Mouse (Mus musculus) kidney, postnatal 10 days (tissue): ENCODE data around the gene Klf16.

ENCODE experiments used
- DNase-seq: peaks from one replicate; pipeline ENCODE4 v3.0.0; 2021; ENCODE audit warnings: mixed read lengths

Gene Klf16

DNA sequence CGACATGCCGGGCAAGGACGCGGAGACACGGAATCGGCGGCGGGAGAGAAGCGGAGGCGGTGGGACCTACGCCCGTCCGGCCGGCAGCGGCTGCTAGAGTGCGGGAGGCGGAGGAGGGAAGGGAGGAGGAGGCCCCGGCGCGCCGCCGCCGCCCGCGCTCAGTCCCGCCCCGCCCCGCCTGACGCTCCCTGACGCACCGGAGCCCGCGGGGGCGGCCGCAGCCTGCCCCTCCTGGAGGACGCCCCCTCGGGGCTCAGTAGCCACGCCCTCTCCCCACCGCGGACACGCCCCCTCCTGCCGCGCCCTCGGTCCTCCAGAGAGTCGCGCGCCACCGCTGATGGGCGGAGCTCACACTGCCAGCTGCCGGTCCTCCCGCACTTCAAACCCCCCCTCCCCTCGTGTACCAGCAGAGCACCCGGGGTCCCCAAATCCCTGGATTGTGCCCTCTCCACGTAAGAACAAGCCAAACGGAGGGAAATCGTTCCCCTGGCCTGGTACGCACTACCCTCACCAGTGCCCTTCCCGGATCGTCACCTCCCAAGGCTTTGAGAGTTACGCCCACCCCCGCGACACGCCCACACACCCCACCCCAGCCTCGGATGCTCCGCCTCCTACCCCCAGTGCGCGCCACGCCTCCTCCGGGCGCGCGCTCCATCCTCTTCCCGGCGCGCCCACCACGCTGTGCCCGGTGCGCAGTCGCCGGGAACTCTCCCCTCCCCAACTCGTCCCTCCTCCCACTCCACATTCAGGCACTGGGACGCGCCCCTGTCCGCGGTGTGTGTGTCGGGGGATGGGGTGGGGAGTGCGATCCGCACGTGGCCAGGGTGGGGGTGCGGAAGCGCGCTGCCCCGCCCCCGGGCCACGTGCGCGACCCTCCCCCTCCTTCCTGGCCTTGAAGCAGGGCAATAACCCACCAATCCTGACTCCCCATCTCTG is at the start of gene Klf16:
Gene Klf16 (minus strand): TSS at position 127 of the 936 bp plus-strand sequence.
- peak; percentile 99 for DNase-seq

DNA sequence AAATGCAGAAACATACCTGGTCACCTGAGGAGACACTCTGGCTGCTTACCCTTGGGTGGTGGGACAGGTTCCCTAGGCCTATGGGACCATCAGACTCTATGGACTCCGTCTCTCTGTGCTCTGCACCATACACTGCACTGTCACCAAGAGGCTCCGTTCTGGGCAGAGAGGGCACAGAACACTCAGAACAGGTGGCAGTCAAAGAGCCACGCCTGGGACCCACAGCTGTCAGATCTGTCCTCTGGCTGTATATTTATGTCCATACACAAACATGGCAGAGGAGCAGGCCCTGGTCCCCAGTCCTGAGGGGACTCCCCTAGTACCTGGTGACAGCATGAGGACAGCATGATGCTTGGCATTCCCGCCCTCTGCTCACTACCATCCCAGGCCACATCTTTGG is 48.6 kb upstream of the Klf16 start:
- no peak for DNase-seq

DNA sequence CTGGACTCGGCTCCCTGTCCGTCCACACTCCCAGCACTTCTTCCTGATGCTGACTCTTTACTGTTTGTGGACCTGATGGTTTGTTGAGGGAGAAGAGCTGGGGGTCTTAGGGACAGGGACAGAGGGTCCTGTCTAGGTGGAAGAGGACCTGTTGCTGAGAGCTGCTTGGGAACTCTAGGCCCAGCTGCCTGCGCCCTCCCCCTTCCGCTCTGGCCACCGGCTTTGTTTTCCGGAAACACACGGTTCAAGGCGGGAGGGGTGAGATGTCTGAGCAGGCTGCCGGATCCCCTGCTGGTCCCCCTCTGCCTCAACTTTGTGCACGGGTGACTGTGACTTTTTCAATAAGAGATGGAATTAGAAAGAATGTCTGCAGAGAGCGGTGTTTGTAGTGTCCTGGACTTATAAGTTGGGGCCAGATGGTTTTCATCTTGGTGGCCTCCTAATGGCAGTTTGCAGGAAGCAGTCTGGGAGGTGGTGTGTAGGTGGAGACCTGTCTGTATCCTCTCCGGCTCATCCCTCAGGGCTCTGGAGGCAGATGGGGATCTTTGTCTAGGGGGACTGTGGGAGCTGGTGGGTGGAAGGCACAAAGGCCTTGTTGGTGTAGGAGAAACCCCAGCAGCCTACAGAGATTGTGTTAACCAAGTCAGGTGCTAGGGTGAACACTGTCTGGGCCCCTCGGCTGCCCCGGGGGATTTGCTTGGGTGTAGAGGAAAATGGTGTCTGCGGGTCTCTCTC is 46.5 kb upstream of the Klf16 start:
- peak; percentile 84 for DNase-seq

DNA sequence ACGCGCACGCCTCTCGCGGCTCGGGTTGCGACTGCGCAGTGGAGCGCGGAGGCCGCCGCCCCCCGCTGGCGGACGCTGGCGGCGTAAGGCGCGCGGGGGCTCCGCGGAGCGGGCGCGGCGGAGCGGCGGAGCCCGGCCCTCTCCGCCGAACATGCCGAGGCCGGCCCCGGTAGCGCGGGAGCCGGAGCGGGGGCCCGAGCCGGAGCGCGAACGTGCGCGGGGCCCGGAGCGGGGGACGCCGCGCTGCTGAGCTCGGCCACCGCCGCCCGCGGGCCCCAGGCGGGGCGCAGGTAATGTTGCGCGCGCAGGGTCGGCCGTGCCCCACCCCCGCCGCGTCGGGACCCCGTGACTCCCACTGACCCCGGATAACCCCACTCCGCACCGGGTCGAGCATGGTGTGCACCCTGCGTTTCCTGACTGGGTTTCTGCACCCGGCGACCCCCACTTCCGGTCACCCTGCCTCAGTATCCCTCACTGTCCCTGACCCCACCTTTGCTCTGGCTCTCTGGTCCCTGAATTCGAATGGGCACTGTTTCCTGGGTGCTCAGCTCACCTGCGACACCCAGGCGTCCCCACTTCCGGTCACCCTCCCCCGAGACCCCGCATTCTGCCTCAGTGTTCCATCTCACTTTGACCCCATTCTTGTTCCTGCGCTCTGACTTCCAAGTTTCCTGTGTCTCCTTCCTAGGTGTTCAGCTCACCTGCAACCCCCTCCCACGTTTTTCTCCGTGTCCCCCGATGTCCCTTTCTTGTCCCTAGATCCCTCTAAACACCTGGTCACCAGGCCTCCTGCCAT is 45.7 kb upstream of the Klf16 start, which contains the start of gene Csnk1g2:
Gene Csnk1g2 (plus strand): TSS at position 178 of the 796 bp plus-strand sequence.
- DNase-seq: peak; percentile 77

DNA sequence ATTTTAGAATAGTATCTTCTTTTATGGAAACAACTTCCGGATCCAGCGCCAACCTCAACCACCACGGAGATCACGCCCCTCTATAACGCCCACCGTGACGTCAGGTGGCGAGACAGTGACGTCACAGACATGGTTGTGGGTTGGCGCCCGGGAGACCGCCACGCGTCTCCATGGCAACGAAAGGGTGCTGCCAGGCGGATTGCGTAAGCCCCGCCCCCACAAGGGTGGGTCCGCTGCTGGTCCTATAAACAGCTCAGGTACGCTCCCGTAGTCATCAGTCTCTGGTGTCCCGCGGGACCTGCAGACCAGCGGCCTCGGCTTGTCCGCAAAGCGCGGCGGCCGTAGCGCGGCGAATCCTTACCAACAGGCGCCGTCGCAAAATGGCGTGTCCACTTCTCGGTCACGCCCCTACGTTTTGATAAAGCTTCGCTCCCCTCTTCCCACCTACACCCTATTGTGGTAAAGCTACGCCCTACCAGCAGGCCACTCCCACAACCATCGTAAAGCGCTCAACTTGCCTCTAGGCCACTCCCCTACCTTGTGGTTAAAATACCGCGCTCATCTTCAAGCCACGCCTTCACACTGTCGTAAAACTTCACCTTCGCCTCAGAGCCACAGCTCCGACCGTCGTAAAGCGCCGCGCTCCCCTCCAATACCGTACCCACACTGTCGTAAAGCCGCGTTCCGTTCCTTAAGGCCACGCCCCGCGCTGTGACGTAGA is 45.0 kb upstream of the Klf16 start:
- DNase-seq: peak; percentile 100

DNA sequence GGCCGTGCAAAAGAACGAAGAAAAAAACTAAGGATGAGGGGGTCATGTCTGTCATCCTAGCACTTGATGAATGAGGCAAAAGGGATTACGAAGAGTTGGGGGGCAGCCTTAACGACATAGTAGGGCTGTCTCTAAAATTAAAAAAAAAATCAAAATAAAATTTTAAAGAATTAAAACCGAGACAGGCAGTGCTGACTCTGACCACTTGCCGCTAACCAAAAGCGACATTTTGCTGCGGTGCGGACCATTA is 44.5 kb upstream of the Klf16 start:
- DNase-seq: no peak

DNA sequence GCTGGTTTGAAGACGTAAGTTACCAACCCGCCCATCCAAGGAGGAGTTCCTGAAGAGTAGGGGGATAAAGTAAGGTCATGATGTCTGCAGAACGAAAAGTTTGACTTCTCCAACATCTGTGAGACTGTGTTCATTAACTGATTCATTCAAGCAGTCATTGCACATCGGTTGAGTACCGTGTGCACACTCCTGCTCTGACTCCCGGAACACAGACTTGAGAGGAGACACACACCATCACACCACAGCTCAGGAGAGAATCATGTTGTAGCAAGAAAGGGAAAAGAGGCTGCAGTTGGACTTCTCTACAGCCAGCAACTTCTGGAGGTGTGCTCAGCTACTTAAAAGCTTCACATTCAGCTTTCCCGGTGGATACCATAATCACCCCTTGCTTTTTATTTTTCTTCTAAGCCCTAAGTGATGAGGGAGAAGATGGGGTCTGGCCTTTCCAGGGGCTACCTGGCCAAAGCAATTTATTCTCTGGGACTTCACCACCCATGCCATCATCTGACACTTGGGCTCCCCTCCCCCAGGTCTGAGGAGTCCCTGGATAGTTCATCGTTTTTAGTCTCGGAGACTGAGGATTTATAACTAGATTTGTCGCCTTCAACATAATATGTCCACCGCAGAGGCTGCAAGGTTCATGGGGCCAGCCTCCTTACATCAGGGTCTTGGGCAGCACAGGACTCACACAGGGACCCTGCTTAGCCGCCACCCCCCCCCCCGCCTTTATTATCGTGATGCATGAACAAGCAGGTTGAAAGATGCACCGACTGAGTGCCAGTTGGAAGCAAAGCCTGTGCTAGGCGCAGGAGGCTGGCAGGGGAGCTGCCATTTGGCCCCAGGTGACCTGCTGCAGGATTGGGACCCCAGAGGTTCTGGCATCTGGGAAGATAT is 43.9 kb upstream of the Klf16 start:
- no peak for DNase-seq

DNA sequence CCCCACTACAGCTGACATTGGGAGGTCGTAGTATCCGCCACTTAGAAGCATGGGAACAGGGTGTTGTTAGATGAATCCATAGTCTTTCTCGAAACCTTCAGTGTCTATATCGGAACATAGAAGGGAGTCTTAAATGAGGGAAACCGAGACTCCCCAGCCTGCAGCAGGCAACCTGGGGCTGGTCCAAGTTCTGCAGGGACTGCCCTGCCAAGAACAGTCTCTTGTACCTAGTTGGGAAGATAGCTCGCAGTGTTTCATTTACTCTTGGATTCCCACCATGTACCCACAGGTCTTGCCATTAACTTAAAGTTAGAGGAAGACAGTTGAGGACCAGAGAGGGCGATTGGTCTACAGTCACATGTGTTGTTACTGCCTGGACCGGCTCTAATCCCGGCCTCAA is 43.2 kb upstream of the Klf16 start:
- no peak for DNase-seq

DNA sequence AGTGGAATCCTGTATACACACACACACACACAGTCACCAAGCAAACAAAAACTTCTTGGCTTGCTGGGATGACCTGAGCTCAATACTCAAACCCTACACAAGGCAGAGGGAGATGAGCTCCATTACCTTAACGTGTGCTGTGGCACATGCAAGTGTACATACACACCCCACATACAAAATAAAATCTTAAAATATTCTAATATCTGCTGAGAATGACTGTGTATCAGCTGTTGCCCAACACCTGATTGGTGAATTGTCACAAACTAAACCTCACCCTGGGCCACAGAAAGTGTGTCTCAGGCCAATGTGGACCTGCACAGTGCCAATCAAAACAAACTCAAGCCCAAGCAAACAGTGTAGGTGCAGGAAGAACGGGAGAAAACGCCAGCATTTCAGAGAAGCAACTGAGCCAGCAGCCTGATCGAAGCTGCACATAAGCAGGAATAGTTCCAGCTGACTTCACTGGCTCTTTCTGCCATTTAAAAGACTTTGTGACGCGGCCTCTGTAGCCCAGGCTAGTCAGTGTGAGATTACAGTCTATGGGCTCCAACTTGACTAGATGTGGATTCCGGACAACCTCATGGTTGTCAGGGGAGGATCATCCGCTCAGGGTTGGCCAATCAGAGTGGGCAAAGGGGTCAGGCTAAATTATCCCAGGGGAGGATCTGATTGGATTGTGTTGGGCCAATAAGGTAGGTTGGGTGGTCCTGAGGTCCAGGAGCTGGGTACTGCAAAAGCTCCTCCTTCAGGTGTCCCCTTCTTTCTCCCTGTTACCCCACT is 42.5 kb upstream of the Klf16 start:
- DNase-seq: no peak

DNA sequence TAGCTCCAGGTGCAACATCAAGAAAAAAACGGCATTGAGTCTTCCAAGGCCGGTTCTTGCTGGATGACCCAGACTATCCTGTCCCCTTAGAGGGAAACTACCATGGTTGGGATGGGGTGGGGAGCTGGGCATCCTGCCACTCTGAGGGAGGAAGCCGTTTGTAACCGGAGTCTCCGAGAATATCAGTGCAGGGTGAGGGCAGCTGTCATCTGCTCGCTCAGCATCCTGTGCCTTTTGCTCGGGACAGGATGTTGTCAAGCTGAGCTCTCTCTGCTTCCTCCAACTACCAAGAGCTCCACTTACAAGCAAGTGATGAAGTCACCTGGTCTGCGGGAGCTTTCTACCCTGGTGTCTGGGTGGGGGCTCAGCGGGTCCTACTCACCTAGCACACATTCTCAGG is 41.1 kb upstream of the Klf16 start:
- DNase-seq: peak; percentile 79

DNA sequence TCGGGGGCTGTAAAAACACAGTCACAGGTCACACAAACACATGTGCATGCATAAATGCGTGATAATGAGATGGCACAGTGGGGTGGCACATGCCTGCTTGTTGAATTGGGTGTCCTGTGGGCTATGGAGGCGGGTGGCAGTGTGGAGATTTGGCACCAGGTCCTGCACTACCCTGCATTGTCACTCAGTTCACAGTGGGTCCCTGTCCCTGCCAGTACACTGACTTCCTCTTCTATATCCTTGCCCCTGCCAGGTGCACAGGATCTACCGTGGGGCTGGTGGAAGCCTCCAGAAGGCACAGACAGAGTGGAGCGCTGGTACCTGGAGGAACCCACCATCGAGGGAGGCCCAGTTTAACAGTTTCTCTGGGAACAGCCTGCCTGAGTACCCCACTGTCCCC is 37.2 kb upstream of the Klf16 start:
- no peak for DNase-seq

DNA sequence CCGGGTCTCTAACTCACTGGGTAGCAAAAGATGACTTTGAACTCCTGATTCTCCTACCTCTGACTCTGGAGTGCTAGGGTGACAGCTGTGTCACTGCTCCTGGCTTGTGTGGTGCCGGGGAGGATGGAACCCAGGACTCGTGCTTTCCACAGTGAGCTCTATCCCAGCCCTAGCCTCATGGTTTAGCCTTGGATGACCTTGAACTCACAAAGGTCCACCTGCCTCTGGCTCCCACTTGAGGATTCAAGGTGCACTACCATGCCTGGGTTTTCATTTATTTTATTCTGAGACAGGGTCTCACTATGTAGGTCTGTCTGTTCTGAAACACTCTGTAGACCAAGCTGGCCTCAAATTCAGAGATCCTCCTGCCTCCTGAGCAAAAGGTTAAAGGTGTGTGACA is 36.7 kb upstream of the Klf16 start:
- DNase-seq: no peak

DNA sequence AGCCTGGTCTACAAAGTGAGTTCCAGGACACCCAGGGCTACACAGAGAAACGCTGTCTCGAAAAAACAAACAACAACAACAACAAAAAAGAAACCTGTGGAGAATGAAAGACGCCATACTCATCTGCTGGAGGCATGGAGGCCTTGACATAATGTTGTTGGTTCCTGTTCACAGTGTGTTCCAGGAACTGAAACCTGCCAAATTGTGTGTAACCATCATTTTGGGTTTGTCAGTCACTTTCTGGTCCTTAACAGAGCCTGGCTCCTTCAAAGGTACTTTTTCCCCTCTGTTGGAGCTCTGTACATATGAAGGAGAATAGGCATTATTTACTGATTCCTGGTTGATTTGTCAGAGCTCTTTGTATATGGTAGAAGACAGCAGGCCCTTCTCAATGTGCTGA is 34.8 kb upstream of the Klf16 start:
- no peak for DNase-seq

DNA sequence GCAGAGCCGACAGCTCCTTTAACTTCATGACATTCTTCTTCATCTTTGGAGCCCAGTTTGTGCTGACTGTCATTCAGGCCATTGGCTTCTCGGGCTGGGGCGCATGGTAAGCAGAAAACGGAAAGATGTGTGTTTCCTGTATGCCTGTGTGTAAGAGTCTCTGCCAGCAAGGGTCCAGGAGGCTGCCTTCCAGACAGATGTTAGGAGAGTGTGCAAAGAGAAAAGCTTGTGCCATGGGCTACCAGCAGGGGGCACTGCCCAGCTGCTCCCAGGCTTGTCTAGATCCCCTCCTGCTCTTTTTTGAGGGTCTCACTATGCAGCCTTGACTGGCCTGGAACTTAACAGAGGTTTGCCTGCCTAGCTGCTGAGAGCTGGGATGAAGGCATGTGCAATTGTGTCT is 33.9 kb upstream of the Klf16 start:
- DNase-seq: peak; percentile 80

DNA sequence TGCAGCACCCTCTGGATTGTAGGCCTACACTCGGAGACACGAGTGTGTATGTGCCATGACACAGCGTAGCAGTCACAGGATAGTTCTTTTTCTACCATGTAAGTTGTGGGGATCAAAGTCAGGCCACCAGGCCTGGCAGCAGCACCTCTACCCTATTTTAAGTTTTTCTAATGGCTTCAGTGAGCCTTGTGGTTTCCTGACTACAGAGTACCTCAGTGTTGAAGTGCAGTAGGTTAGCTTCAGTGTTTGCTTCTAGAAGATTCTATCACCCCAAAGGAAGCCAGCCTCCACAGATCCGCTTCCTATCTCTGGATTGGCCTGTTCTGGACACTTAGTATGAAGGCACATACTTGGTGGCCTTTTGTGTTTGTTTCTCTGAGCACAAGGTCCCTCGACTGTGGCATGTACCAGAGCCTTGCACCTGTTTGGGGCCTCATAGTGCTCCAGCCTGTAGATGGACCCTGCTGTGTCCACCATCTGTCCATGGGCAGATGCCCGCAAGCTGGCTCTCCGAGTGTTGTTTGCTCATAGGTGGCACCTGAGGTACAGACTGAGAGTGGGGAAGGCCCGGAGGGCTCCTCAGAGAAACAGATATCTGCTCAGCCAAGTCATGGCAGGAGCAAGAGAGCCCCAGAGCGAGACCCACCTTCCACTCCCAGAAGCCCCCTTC is 33.1 kb upstream of the Klf16 start:
- no peak for DNase-seq

DNA sequence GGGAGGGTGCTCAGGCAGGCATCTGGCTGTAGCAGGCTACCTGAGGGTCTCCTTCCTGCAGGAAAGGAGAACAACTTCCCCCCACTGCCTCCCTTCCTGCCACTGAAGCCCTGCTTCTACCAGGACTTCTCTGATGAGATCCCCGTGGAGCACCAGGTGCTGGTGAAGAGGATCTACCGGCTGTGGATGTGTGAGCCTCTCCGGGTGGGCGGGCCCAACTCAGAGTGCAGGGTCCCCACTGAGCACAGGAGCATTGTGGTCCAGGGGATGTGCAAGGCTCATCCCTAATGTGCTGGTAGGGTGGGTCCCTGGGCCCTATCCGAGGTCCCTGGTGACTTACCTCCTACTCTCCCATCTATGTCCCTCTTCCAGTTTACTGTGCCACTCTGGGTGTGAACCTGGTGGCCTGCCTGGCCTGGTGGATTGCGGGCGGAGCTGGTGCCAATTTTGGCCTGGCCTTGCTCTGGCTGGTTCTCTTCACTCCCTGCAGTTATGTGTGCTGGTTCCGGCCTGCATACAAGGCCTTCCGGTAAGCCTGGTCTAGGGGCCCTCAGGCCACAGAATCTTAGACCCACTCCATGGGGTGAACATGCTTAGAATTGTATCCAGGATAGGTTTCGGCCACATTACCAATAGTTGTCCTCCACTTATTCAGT is 32.3 kb upstream of the Klf16 start:
- no peak for DNase-seq

DNA sequence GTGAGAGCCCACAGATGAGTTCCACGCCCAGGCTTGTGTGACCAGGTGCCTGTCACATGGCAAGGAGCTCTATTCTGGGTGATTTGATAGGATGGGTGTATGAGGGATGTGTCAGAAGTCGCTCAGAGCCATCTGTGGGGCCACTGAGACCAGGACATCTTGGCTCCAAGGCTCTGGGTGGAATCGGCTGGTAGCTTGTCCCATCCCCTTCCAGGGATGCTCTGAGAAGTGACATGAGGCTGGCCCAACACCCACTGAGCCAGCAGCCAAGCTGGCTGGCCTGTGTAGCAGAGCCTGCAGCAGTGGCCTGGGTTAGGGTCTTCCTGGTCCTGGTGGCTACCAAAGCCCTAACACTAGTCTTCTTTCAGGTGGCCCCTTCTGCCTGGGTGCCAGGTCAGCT is 31.3 kb upstream of the Klf16 start:
- DNase-seq: no peak

DNA sequence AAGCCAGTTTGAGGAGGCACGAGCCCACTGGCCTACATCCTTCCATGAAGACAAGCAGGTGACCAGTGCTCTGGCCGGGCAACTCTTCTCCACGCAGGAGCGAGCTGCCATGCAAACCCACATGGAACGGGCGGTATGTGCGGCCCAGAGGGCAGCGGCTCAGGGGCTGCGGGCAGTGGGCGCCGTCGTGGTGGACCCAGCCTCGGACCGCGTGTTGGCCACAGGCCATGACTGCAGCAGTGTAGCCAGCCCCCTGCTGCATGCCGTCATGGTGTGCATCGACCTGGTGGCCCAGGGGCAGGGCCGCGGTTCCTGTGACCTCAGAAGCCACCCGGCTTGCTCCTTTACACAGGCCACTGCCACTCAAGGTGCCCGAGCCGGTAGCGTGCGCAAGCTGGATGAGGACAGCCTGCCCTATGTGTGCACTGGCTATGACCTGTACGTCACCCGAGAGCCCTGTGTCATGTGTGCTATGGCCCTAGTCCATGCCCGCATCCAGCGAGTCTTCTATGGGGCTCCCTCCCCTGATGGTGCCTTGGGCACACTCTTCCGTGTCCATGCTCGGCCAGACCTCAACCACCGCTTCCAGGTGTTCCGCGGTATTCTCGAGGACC is 29.7 kb upstream of the Klf16 start:
- DNase-seq: no peak

DNA sequence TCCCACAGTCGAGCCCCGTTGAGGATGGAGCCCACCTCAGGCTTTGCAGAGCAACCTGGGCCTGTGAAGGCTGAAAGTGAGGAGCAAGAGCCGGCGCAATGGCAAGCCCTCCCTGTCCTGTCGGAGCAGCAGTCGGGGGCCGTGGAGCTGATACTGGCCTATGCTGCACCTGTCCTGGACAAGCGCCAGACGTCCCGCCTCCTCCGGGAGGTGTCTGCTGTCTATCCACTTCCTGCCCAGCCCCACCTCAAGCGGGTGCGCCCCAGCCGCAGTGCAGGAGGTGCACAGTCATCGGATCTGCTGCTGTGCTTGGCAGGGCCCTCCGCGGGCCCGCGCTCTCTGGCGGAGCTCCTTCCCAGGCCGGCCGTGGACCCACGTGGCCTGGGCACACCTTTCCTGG is 29.2 kb upstream of the Klf16 start:
- peak; percentile 46 for DNase-seq
